Mouse (Mus musculus) olfactory bulb, adult 2 months (tissue): Measurements from ENCODE around the gene Pcid2. TPM values are rescaled to one million over a fixed set of nuclear protein-coding genes. Genes with fewer than 3 reads are reported as not detected.

Experiments used
- H3K27ac ChIP-seq: fragments of 200-500 bp; 2 replicates; pipeline ENCODE4 v1.5.1; 2012; ENCODE audit warnings: low read depth, low read length; ENCODE audit not compliant: insufficient read depth
- H3K4me1 ChIP-seq: fragments of 200-500 bp; 2 replicates; pipeline ENCODE4 v1.6.1; 2012; ENCODE audit warnings: low read length; ENCODE audit not compliant: control insufficient read depth, insufficient read depth
- H3K4me3 ChIP-seq: fragments of 200-500 bp; 2 replicates; pipeline ENCODE4 v1.5.1; 2012; ENCODE audit warnings: mild to moderate bottlenecking, low read depth, low read length, moderate library complexity; ENCODE audit not compliant: insufficient read depth
- CTCF ChIP-seq: fragments of 200-500 bp; IDR thresholded peaks from 2 replicates; pipeline ENCODE4 v1.5.1; 2012; ENCODE audit warnings: low read depth, mild to moderate bottlenecking, low read length, moderate library complexity; ENCODE audit not compliant: insufficient read depth
- POLR2A ChIP-seq: fragments of 200-500 bp; IDR thresholded peaks from 2 replicates; pipeline ENCODE4 v1.6.1; 2012; ENCODE audit warnings: mild to moderate bottlenecking, low read depth, low read length, moderate library complexity; ENCODE audit not compliant: insufficient read depth
- WGBS: fragments of 180-500 bp; shearing (Covaris S2); methylation state at CpG from one replicate; pipeline ENCODE4 v1.1.7; 2018; 5-methylcytosine and 5-hydroxymethylcytosine counted together
- polyA plus RNA-seq: library from polyadenylated mRNA; stranded (reverse); fragments of >200 nt; gene quantifications from 2 replicates; pipeline ENCODE4 v1.2.4, GENCODE M21; 2012; ENCODE audit warnings: low replicate concordance; ENCODE audit not compliant: missing spikeins, insufficient read depth, insufficient read length

Pcid2 gene
- polyA plus RNA-seq, 1 experiment, result not detected

GRCm38 (mm10) chr8:13057351-13057750 lies 47.9 kb downstream of the Pcid2 start:
- H3K4me1 ChIP-seq, result no peaks in the 10 kb centered on the region
- H3K27ac ChIP-seq, result no peak overlapping the region
- no peak for TF ChIP-seq CTCF
- TF ChIP-seq POLR2A, result no peak
- WGBS, result 87% methylated on average over 4 of the region's 4 CpGs
- H3K4me3 ChIP-seq, result no peak overlapping the region

GRCm38 (mm10) chr8:13050550-13050949 lies 54.7 kb downstream of the Pcid2 start:
- whole genome bisulfite sequencing, result 85% methylated on average over 10 of the region's 10 CpGs
- H3K27ac ChIP-seq, result no peak overlapping the region
- no peak for TF ChIP-seq CTCF
- no peak for TF ChIP-seq POLR2A
- H3K4me1 ChIP-seq, result no peaks in the 10 kb centered on the region
- H3K4me3 ChIP-seq, result no peak overlapping the region

GRCm38 (mm10) chr8:13047652-13048051 lies 57.6 kb downstream of the Pcid2 start:
- Histone ChIP-seq H3K4me1 (no peaks in the 10 kb centered on the region), H3K27ac (no peak overlapping the region), H3K4me3 (no peak overlapping the region)
- no peak for TF ChIP-seq POLR2A
- TF ChIP-seq CTCF, result no peak
- WGBS, result 61% methylated on average over 5 of the region's 5 CpGs

GRCm38 (mm10) chr8:13041459-13041858 lies 63.8 kb downstream of the Pcid2 start:
- Histone ChIP-seq H3K4me3 (no peak overlapping the region), H3K4me1 (peaks cover 15% of the 10 kb centered on the region), H3K27ac (no peak overlapping the region)
- TF ChIP-seq CTCF (no peak), POLR2A (no peak)
- WGBS, result 78% methylated on average over 4 of the region's 4 CpGs

- TF ChIP-seq POLR2A, result no peak
- TF ChIP-seq CTCF, result no peak
- Histone ChIP-seq H3K4me1 (peaks cover 33% of the 10 kb centered on the region), H3K4me3 (no peak overlapping the region), H3K27ac (no peak overlapping the region)
- WGBS, result 87% methylated on average over 6 of the region's 6 CpGs
These were observed 66.2 kb downstream of the Pcid2 start for GRCm38 (mm10) chr8:13039054-13039453.

GRCm38 (mm10) chr8:13037569-13037968 lies 67.7 kb downstream of the Pcid2 start:
- Histone ChIP-seq H3K4me3 (no peak overlapping the region), H3K4me1 (peaks cover 33% of the 10 kb centered on the region), H3K27ac (no peak overlapping the region)
- no peak for TF ChIP-seq CTCF
- no peak for TF ChIP-seq POLR2A
- 49% methylated on average over 5 of the region's 5 CpGs for WGBS

GRCm38 (mm10) chr8:13037015-13037414 lies 68.2 kb downstream of the Pcid2 start, which contains the start of gene F10:
Gene F10, plus strand, starts transcription at chr8:13037308.
- Histone ChIP-seq H3K4me3 (no peak within 1 kb of the TSS), H3K4me1 (peaks cover 33% of the 10 kb centered on the region), H3K27ac (peak within 1 kb of the TSS; percentile 81)
- TF ChIP-seq CTCF (no peak), POLR2A (no peak)
- 72% methylated on average over 7 of the region's 7 CpGs for WGBS

GRCm38 (mm10) chr8:13036346-13036812 lies 68.9 kb downstream of the Pcid2 start:
- WGBS, result 23% methylated on average over 10 of the region's 10 CpGs
- no peak overlapping the region for H3K4me3 ChIP-seq
- TF ChIP-seq CTCF (no peak), POLR2A (no peak)
- peaks cover 33% of the 10 kb centered on the region for H3K4me1 ChIP-seq
- peak overlapping the region; percentile 81 for H3K27ac ChIP-seq

- 54% methylated on average over 5 of the region's 5 CpGs for WGBS
- Histone ChIP-seq H3K4me3 (no peak overlapping the region), H3K27ac (no peak overlapping the region), H3K4me1 (peaks cover 15% of the 10 kb centered on the region; the same call in 1 of the 2 replicates)
- TF ChIP-seq POLR2A (no peak), CTCF (no peak)
These were observed 76.8 kb downstream of the Pcid2 start for GRCm38 (mm10) chr8:13028482-13028881.

- TF ChIP-seq CTCF, result no peak
- no peak for TF ChIP-seq POLR2A
- Histone ChIP-seq H3K27ac (no peak overlapping the region), H3K4me1 (peaks cover 15% of the 10 kb centered on the region; the same call in 1 of the 2 replicates), H3K4me3 (no peak overlapping the region)
- 93% methylated on average over 5 of the region's 5 CpGs for WGBS
These were observed 77.6 kb downstream of the Pcid2 start for GRCm38 (mm10) chr8:13027615-13028014.

Other genes starting within 250 kb of the Pcid2 start
- 245 and 415 TPM in 2 replicates for gene Mcf2l, start 231.7 kb downstream of the Pcid2 start, polyA plus RNA-seq
- gene F7, start 79.4 kb downstream of the Pcid2 start, polyA plus RNA-seq, result not detected in 2 replicates
- not detected in 2 replicates for gene F10, start 68.2 kb downstream of the Pcid2 start, polyA plus RNA-seq
- gene Proz, start 44.5 kb downstream of the Pcid2 start, polyA plus RNA-seq, result not detected in 2 replicates
- gene Cul4a, start 162 bp upstream of the Pcid2 start, polyA plus RNA-seq, result 235 TPM in 1 of 2 replicates, not detected in the other
- 207 TPM in 1 of 2 replicates, not detected in the other for gene Lamp1, start 53.7 kb upstream of the Pcid2 start, polyA plus RNA-seq
- not detected in 2 replicates for gene Grtp1, start 95.2 kb upstream of the Pcid2 start, polyA plus RNA-seq
- gene Adprhl1, start 148.7 kb upstream of the Pcid2 start, polyA plus RNA-seq, result not detected in 2 replicates
- not detected in 2 replicates for gene Dcun1d2, start 182.7 kb upstream of the Pcid2 start, polyA plus RNA-seq
- not detected in 2 replicates for gene Tmco3, start 182.7 kb upstream of the Pcid2 start, polyA plus RNA-seq
- gene Tfdp1, start 233.3 kb upstream of the Pcid2 start, polyA plus RNA-seq, result not detected in 2 replicates